Mouse (Mus musculus) gastrocnemius, postnatal 14 days (tissue): ENCODE data around the gene Commd7. TPM values are rescaled to one million over a fixed set of nuclear protein-coding genes. Genes with fewer than 3 reads are reported as not detected.

Experiments
- total RNA-seq, 2 experiments: library from RNA; stranded (reverse); gene quantifications; 2 replicates each; pipeline ENCODE4 v1.2.3; 2021

The Commd7 gene
- total RNA-seq, 2 experiments from 2014 or later: 10.5 to 13.7 TPM

Other genes starting within 250 kb of the Commd7 start
- not detected for gene 4930404H24Rik, start 140.0 kb downstream of the Commd7 start, total RNA-seq
- 1 to 10 TPM; 3.0 to 3.3 TPM for gene Nol4l, start 102.8 kb downstream of the Commd7 start, total RNA-seq
- gene Dnmt3b, start 16.7 kb upstream of the Commd7 start, total RNA-seq: 1 to 10 TPM; 1.2 TPM
- not detected for gene Dnmt3c, start 63.9 kb upstream of the Commd7 start, total RNA-seq
- gene Mapre1, start 108.5 kb upstream of the Commd7 start, total RNA-seq: 10 to 100 TPM; 53.2 to 63.9 TPM
- under 1 TPM; 0.06 to 0.20 TPM for gene Efcab8, start 147.2 kb upstream of the Commd7 start, total RNA-seq
- gene Sun5, start 238.3 kb upstream of the Commd7 start, total RNA-seq: not detected
- not detected for gene Bpifb2, start 242.3 kb upstream of the Commd7 start, total RNA-seq